Mouse (Mus musculus) olfactory bulb, adult 2 months (tissue): ENCODE results near the gene Psma5.

Experiments used
- CTCF ChIP-seq: fragments of 200-500 bp; IDR thresholded peaks from 2 replicates; pipeline ENCODE4 v1.5.1; 2012; ENCODE audit warnings: low read depth, mild to moderate bottlenecking, low read length, moderate library complexity; ENCODE audit not compliant: insufficient read depth
- POLR2A ChIP-seq: fragments of 200-500 bp; IDR thresholded peaks from 2 replicates; pipeline ENCODE4 v1.6.1; 2012; ENCODE audit warnings: mild to moderate bottlenecking, low read depth, low read length, moderate library complexity; ENCODE audit not compliant: insufficient read depth

DNA sequence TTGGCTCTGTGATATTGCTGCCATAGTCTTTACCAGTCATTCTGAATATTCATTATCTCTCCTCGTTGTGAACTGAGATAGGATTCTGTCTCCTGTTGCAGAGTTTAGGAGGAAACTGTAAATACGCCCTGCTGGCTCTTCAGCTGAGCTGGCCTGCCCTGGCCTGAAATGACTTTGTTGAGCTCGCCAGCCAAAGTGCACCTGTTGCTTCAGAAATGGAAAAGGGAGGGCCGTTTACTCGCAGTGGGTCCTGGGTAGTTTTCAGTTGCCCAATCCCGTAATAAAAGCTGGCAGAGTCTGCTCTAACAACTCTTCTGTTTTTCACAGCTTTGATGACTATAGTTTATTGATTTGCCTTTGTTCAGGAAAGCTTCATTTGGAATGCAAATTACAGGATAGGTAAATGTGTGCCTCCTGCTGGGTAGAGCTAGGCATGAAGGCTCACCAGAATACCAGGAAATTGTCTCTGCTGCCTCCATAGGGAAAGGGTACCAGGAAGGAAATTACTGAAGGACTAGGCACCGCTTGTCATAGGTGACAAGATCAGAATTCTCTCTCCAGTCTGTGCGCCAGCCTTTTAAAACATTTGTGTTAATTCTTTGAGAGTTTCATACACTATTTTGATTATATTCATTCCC, 57.4 kb downstream of the Psma5 start:
- TF ChIP-seq CTCF (no peak), POLR2A (no peak)
